Mouse (Mus musculus) CH12.LX (cell line): ENCODE data around the gene Tom1.

Source experiments
- CTCF ChIP-seq, 2 experiments: IDR thresholded peaks in 1 of 2; conservative IDR thresholded peaks in 1 of 2; 2 replicates each; pipeline ENCODE4 v1.5.1; 2011 to 2012; ENCODE audit warnings: low read depth in 2 of 2, low read length in 2 of 2, improper control_type of control experiment in 1 of 2, inconsistent platforms in 1 of 2, mild to moderate bottlenecking in 1 of 2, moderate library complexity in 1 of 2
- EP300 ChIP-seq: IDR thresholded peaks from 2 replicates; pipeline ENCODE4 v1.6.1; 2011; ENCODE audit warnings: low read length, improper control_type of control experiment
- ETS1 ChIP-seq: conservative IDR thresholded peaks from 2 replicates; pipeline ENCODE4 v1.6.1; 2012; ENCODE audit warnings: low read depth, mild to moderate bottlenecking, inconsistent platforms, low read length, improper control_type of control experiment, moderate library complexity
- NRF1 ChIP-seq: IDR thresholded peaks from 2 replicates; pipeline ENCODE4 v1.6.1; 2014; ENCODE audit warnings: low read depth, mild to moderate bottlenecking, inconsistent platforms, low read length, improper control_type of control experiment, moderate library complexity
- POLR2A ChIP-seq: IDR thresholded peaks from 2 replicates; pipeline ENCODE4 v1.6.1; 2011; ENCODE audit warnings: low read depth, mild to moderate bottlenecking, improper control_type of control experiment, low read length
- USF1 ChIP-seq: IDR thresholded peaks from 2 replicates; pipeline ENCODE4 v1.6.1; 2014; ENCODE audit warnings: low read depth, mild to moderate bottlenecking, inconsistent platforms, low read length, improper control_type of control experiment
- USF2 ChIP-seq: conservative IDR thresholded peaks from 2 replicates; pipeline ENCODE4 v1.6.1; 2011; ENCODE audit warnings: low read depth, low read length, improper control_type of control experiment
- ZC3H11A ChIP-seq: IDR thresholded peaks from 2 replicates; pipeline ENCODE4 v1.6.1; 2012; ENCODE audit warnings: low read depth, mild to moderate bottlenecking, inconsistent platforms, low read length, improper control_type of control experiment

DNA sequence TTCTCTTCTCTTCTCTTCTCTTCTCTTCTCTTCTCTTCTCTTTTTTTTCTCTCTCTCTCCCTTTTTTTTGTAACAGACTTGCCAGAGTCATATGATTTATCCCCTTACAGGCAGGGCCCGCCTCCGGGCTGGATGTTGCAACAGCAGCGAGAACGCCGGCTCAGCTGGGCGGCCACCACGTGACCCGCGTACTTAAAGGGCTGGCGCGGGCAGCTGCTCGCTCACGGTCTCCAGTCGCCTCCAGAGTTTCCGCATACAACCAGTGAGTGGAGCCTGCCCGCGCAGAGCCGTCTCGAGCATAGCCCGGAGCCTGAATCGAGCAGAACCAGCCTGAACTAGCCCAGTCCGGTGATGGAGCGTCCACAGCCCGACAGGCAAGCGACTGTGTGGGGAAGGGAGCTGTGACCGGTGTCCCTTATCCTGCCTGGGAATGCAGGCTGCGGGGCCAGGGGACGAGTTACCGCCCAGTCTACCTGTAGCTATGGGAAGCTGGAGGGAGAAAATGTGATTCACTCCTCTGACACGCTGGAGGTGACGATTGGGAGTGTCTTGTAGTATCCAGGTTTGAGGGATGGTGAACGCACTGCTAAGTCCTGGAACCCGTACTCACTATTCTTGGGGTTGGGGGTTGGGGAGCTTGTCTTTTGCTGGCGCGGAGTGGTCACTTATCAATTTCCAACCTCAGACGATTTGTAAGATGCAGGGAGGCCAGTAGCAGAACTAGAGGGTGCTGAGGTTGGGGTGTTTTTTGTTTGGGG is 60.1 kb downstream of the Tom1 start, which contains the start of gene Hmox1:
- TF ChIP-seq NRF1, result peak; percentile 53
- TF ChIP-seq POLR2A, result peak; percentile 96
- no peak for TF ChIP-seq CTCF (conservative IDR thresholded peaks at IDR 0.05 in 1 of 2, IDR thresholded peaks at IDR 0.05 in 1 of 2; ENCODE audit: low read depth in 2 of 2, low read length in 2 of 2)
- TF ChIP-seq USF2, result peak; percentile 93
- peak; percentile 96 for TF ChIP-seq USF1
- TF ChIP-seq EP300, result no peak
- no peak for TF ChIP-seq ZC3H11A
- TF ChIP-seq ETS1, result peak; percentile 96
